Mouse (Mus musculus) spleen, postnatal 4 days (tissue): Measurements from ENCODE around the gene Sh2d3c.

Experiments used
- DNase-seq, 2 experiments: peaks; one replicate each; pipeline ENCODE4 v3.0.0; 2022; ENCODE audit warnings: low spot score in 2 of 2

Gene Sh2d3c

GRCm38 (mm10) chr2:32791297-32791696 is 70.4 kb downstream of the Sh2d3c start:
- DNase-seq, result no peak

- no peak for DNase-seq
Observed at GRCm38 (mm10) chr2:32795748-32796418, 75.0 kb downstream of the Sh2d3c start.

GRCm38 (mm10) chr2:32798251-32798962 is 77.6 kb downstream of the Sh2d3c start:
- DNase-seq, result no peak
